Mouse (Mus musculus): ENCODE data around the gene Slc35b1.
A peak's percentile ranks its signal among the peaks of the same experiment; 100 is the strongest.

Gene Slc35b1

DNA sequence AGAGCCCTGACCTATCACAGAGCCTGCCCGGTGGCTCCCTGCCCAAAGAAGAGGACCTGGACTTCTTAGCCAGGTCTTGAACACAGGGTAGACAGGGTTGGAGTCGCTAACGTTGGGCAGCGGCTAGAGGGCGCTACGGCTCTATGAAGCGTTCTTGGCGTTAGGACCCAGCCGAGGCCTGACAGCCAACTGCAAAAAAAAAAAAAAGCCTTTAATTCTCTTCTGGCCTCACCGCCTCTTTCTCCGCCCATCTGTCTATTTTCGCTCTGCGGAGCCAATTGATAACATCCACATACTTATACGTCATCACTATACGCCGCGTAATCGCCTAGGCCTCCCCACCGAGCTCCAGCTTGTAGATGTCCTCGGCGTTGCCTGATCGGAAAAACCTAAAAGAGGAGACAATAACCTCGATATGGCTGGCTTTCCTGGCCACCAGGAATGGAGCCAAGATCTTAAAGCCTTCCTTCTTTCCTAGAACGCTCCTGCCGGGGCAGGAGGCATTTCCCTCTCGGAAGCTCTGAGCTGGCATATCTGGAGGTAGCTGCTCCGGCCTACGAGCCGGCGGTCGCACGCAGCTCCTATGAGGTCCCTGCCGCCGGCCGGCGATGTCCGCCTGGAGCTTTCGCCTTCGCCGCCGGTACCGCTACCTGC, at the start of gene Slc35b1:
TSS of gene Slc35b1 (plus strand) at position 374 of the 654 bp plus-strand sequence.
- DNase-seq (ENCODE audit: low spot score in 2 of 2) = peak; percentile 86 to 94

- peak; percentile 88 to 94 for DNase-seq (ENCODE audit: low spot score in 2 of 2)
Observed at GRCm38 (mm10) chr11:95336568-95337128, 47.8 kb upstream of the Slc35b1 start, which contains the start of gene Fam117a. TSS of gene Fam117a (plus strand) at chr11:95337018.

- peak; percentile 66 to 87 for DNase-seq (ENCODE audit: low spot score in 2 of 2)
Observed at GRCm38 (mm10) chr11:95337129-95337813, 47.2 kb upstream of the Slc35b1 start.

DNA sequence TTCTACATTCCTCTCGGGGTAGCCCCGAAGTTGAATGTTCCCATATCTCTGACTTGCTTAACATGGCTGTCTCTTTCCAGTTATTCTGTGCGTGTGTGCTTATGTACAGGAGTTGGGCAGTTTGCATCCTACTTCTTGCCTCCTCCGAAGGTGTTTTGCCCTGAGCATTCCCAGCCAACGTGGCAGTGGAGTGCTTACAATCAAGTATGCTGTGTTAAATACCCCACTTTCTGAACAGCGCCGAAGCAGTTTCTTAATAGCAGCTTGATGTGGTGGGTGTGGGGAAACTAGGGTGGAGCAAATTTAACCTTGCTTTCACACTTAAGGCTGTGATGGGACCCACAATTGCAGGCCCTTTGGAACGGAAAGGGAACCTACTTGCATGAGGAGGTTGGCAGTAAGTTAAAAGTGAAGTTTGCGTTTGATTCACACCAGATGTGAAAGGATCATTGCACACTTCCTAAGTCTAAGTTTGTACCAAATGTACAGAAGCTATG, 46.6 kb upstream of the Slc35b1 start:
- no peak for DNase-seq (ENCODE audit: low spot score in 2 of 2)

- DNase-seq (ENCODE audit: low spot score in 2 of 2) = peak; percentile 75 to 80
Observed at GRCm38 (mm10) chr11:95339471-95340021, 44.9 kb upstream of the Slc35b1 start.

GRCm38 (mm10) chr11:95340259-95340658, 44.2 kb upstream of the Slc35b1 start:
- DNase-seq (ENCODE audit: low spot score in 2 of 2) = no peak

DNA sequence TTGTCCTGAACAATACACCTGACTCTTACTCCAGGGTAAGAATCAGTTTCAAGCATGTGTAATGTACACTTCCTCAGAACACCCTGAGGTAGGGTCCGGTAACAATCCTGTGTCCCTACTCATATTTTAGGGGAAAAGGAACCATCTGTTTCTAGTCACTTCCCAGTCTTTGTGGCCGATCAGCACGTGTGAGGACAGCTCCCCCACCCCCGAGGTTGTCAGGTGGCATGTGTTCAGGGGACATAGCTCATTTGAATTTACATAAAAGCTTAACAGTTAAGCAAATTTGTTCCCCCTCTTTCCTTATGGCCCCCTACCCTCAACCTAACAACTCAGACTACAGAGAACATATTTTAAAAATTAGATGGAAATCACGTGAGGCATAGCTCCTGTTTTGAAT, 43.8 kb upstream of the Slc35b1 start:
- DNase-seq (ENCODE audit: low spot score in 2 of 2) = no peak

- DNase-seq (ENCODE audit: low spot score in 2 of 2) = no peak
Observed at GRCm38 (mm10) chr11:95343180-95343579, 41.3 kb upstream of the Slc35b1 start.

GRCm38 (mm10) chr11:95344181-95344580, 40.3 kb upstream of the Slc35b1 start:
- no peak for DNase-seq (ENCODE audit: low spot score in 2 of 2)

- DNase-seq (ENCODE audit: low spot score in 2 of 2) = no peak
Observed at GRCm38 (mm10) chr11:95350289-95350688, 34.2 kb upstream of the Slc35b1 start.

GRCm38 (mm10) chr11:95350960-95351359, 33.5 kb upstream of the Slc35b1 start:
- DNase-seq (ENCODE audit: low spot score in 2 of 2) = no peak

- no peak for DNase-seq (ENCODE audit: low spot score in 2 of 2)
Observed at GRCm38 (mm10) chr11:95352686-95353085, 31.8 kb upstream of the Slc35b1 start.

DNA sequence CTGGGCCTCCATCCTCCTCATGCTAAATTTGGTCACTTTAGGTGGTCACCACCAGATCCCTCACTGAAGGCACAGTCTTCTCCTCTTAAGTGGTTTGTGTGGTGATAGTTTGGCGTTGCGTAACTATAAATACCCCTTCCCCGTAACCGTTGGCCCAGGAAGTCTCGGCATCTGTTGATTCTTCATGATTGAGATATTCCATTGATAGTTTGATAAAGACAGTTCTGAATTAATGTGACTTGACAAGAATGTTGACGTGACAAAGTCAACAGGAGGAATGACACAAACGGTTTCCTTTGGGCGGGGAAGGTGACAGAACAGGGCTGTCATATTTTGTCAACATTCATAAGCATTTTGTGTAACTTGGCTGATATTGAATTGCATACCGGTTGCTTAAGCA, 31.3 kb upstream of the Slc35b1 start:
- no peak for DNase-seq (ENCODE audit: low spot score in 2 of 2)

GRCm38 (mm10) chr11:95354228-95354944, 30.1 kb upstream of the Slc35b1 start:
- no peak for DNase-seq (ENCODE audit: low spot score in 2 of 2)

- no peak for DNase-seq (ENCODE audit: low spot score in 2 of 2)
Observed at GRCm38 (mm10) chr11:95354945-95355660, 29.4 kb upstream of the Slc35b1 start.

DNA sequence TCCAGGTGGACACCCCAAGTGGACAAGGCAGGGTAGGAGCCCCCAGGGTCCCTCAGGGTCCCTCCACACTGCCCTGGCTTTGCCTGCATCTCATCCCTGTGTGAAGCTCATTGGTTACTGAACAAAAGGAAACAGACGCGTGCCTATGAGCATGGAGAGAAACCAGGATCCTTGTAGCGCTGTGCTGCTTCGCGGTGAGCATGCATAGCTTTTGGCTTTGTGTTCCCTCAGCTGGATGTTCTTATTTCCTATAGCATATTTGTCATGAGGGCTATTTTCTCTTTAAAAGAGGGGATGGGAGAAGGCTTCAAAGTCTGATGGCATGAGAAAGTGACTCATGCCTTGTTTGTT, 28.9 kb upstream of the Slc35b1 start:
- no peak for DNase-seq (ENCODE audit: low spot score in 2 of 2)

DNA sequence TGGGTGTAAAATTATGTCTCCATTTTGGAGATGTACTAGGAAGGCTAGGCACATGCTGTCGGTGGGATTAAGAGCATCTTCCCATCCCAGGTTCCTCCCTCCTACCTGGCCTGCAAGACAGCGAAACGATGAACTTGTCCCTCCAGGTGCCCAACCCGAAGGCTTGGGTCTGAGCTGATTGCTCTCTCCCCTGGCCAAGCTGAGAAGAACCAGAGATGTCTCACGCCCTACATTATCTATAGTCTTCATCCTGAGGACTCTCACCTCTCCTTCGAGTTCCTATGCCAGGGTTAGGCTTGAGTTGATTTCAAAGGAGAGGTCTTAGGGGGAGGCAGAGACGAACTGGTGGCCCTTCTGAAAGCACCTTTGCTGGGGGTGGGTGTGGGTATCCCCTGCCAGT, 28.5 kb upstream of the Slc35b1 start:
- DNase-seq (ENCODE audit: low spot score in 2 of 2) = no peak

- DNase-seq (ENCODE audit: low spot score in 2 of 2) = peak; percentile 97 to 99
Observed at GRCm38 (mm10) chr11:95356469-95357273, 27.8 kb upstream of the Slc35b1 start.

GRCm38 (mm10) chr11:95358263-95358662, 26.2 kb upstream of the Slc35b1 start:
- DNase-seq (ENCODE audit: low spot score in 2 of 2) = no peak

DNA sequence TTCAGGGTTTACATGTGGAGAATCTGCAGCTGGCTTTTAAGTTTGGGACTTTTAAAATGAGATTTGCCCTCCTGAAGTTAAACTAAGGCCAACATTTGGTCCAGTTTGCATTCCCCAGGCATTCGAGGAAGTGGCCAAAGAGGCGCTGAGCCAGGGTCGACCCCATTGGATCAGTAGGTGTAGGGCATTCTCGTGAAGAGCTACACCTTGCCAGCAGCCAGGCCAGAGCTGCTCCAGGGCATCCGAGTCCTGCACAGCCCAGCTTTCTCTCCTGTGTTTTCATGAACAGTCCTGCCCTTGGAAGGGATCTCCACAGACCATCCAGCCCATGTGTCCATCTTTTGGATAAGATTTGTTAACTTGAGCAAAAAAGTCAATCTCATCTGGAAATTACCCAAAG, 20.1 kb upstream of the Slc35b1 start:
- DNase-seq (ENCODE audit: low spot score in 2 of 2) = no peak
